Mouse (Mus musculus): ENCODE results near the gene Lpo.
"Not testable (repeated sequence)": the region's sequence is repeated elsewhere in the genome, so short reads cannot be mapped to it uniquely, and the experiment has no call there.

Gene Lpo

DNA sequence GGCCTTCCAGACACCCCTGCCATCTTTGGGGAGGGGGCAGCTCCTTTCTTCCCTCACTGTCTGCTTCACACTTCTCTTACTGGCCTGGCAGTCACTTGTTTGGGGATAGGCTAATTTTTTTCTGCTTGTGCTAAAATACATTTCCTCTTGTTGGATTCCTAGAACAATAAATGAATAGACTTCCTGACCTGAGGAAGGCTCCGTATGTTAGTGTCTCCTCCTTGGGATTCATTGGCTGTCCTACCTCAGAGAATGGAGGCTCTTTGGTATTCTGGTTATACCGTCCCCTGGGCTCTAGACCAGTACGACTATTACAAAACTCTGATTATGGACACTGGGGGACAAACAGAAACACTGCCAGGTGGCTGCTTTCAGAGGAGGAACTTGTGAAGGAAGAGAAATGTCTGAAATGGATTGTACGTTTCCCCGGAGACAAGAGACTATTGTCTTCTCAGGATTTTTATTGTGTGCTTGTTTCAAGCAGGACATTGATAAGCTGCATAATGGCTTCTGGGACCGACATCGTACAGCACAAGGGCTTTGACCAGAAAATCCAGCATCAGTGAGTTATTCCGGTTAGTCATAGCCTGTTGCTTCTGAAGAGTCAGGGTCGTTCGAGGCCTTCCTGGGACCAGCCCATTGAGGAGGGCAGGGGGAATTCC is at the start of gene Lpo:
TSS of gene Lpo (minus strand) at position 51 of the 662 bp plus-strand sequence.
- DNase-seq (ENCODE audit: extremely low read depth, low read depth, low spot score), result no peak

GRCm38 (mm10) chr11:87875436-87875835 is 47.3 kb upstream of the Lpo start, which contains the start of gene Epx:
Gene Epx, minus strand, starts transcription at chr11:87875536.
- DNase-seq (ENCODE audit: extremely low read depth, low read depth, low spot score), result no peak

DNA sequence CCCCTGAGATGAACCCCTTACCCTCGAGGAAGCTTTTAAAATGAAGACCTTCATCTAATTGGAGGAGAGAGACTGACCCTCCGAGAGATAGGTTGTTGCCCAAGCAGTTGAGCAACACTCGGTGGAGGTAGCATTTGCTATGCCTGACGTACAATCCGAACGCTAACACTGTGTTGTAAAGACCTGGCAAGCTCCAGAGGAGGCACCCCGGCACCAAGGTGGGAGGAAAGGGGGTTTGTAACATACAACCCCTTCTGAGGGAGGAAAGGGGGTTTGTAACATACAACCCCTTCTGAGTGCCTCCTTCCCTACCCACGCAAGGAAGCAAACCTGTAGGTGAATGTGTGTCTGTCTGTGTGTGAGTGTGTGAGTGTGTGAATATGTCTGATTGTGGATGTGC is 43.7 kb upstream of the Lpo start:
- DNase-seq (ENCODE audit: extremely low read depth, low read depth, low spot score), result no peak

GRCm38 (mm10) chr11:87870096-87870495 is 42.0 kb upstream of the Lpo start:
- DNase-seq (ENCODE audit: extremely low read depth, low read depth, low spot score), result no peak

GRCm38 (mm10) chr11:87866891-87867290 is 38.8 kb upstream of the Lpo start:
- DNase-seq (ENCODE audit: extremely low read depth, low read depth, low spot score), result not testable (repeated sequence)

- DNase-seq (ENCODE audit: extremely low read depth, low read depth, low spot score), result no peak
Observed at GRCm38 (mm10) chr11:87862805-87863204, 34.7 kb upstream of the Lpo start.

- no peak for DNase-seq (ENCODE audit: extremely low read depth, low read depth, low spot score)
Observed at GRCm38 (mm10) chr11:87860426-87860825, 32.3 kb upstream of the Lpo start.

DNA sequence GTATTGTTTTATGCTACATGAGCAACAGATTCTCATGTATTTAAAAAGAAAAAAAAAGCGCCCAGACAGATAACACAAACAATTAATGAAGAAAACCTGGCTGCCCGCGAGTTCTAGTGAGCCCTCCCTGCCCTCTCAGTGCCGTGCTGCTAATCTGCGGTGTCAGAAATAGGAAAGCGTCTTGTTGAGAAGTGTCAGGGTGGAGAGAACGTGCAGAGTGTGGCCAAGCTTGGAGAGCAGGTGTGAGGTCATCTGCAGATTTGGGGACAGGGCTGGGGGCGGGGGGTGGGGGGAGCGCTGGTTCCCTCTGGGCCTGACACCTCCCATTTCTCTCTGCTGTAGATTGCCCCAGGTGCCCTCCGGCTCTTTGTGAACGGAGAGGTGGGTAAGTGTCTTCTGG is 31.2 kb upstream of the Lpo start:
- DNase-seq (ENCODE audit: extremely low read depth, low read depth, low spot score), result no peak

DNA sequence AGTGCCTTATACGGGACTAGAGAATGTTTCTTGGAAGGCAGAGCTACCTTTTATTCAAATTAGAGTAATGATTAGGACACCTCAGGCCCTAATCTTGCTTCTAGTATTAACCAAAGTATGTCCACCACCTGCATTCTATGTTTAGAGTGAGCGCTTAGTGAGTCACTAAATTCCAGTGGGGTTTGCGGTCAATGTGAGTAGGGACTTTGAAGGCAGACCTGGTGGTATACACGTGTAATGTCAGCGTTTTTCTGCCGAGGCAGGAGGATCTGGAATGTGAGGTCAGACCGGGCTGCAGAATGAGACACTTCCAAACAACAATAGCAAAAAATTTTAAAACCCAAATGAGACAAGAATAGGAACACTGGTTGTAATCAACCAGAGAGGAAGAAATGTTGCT is 26.5 kb upstream of the Lpo start:
- DNase-seq (ENCODE audit: extremely low read depth, low read depth, low spot score), result no peak

DNA sequence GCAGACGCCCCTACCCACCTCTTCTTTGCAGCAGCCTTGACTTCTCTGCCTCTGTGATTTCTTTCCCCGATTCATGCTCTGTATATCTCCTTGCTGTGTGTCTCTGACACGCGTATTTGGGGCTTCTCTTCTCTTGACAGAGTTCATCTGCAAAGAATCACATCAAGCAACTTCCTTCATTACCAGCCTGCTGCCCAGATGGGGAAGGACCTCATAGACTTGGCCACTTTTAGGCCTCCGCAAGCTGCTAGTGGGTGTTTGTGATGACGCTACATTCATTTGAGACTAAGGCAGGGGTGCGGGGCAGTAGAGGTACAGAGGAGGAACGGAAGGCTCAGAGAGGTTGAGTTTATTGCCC is 25.5 kb upstream of the Lpo start:
- no peak for DNase-seq (ENCODE audit: extremely low read depth, low read depth, low spot score)

DNA sequence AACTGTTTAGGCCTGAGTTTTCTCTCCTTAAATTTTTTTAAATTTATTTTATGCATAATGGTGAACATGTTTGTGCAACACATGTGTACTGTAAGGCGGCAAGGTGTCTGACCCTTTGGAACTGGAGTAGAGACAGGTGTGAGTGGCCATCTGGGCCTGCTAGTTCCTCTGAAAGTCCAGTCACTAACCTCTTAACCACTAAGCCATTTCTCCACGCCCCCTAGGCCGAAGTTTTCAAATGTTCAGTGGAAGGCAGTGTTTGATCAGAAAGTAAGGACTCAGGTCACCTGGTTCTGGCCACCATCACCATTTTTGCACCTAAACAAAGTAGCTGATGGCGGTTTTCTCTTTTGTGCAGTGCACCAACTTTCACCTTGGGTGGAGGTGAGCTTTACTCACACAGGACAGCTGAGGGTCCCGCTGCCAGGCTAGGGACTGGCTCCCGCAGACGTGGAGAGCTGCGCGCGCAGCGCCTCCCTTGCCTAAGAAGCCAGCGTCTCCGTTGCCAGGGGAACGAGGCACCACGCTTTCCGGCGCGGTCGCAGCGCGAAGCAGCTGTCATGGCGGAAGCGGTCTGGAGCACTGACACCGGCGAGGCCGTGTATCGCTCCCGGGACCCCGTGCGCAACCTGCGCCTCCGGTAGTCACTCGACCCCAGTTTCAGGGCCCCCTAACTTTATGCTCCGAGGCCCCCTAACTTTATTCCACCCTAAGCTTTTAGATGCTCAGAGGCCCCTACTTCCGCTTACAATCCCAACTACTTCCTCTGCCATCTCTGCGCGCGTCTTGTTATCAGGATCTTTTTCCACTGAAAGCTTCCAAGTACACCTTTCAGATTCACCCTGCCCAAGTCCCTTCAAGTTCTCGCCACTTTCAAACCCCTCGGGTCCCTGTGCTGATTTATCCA is 24.9 kb upstream of the Lpo start, which contains the start of gene Mks1:
TSS of gene Mks1 (plus strand) at position 526 of the 907 bp plus-strand sequence.
- DNase-seq (ENCODE audit: extremely low read depth, low read depth, low spot score), result no peak

DNA sequence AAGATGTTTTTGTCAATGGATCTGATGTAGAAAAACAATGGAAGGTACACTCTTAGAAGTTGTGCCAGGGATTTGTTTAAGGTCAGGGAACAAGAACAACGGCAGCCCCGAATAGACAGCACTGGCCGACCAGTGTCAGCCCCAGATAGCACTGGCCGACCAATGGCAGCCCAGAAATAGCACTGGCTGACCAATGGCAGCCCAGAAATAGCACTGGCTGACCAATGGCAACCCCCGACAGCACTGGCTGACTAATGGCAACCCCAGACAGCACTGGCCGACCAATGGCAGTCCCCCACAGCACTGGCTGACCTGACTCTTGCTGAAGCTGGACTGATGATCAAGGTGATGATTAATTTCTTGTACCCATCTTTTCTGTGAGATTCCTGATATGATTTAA is 19.8 kb upstream of the Lpo start:
- DNase-seq (ENCODE audit: extremely low read depth, low read depth, low spot score), result no peak

DNA sequence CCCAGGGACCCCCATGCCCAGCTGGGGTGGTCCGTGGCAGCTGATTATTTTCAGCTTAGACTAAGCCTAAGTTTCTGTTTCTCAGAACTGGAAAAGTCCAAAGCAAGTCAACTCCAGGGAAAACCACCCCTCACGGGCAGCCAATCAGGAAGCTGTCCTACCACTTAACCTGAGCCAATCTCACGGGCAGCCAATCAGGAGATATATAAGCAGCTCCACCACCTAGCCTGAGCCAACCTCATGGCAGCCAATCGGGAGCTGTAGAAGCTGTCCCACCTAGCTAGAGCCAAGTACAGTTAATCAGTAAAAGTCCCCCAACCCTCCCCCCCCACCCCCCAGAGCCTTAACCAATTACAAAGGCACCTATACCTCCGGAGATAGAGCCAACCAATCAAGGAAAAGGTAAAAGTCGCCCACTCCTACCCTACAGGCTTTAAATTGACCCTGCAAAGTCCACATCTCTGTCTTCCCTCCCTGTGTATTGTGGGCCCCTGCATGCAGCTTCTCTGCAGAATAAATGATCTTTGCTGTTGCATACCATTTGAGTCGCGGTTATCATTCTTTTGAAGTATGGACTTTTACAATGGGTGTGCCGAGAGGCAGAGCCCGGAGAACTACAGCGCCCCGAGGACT is 19.0 kb upstream of the Lpo start:
- no peak for DNase-seq (ENCODE audit: extremely low read depth, low read depth, low spot score)

DNA sequence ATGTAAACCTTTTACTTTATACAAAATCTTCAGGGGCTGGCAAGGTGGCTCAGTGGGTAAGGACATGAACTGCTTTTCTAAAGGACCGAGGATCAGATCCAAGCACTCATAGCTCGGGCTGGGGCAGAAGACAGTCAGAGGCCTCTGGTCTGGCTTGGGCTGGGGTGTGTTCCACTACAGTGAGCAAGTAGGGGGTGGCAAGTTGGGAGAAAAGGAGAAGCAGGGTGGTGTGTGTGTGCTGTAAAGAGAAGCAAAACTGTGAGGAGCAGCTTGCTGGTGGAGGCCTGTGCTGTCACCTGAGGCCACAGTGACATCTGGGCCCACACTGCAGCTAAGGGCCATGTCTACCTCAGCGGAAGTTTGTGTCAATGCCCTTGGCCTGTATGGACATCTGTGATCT is 13.3 kb upstream of the Lpo start:
- DNase-seq (ENCODE audit: extremely low read depth, low read depth, low spot score), result no peak

DNA sequence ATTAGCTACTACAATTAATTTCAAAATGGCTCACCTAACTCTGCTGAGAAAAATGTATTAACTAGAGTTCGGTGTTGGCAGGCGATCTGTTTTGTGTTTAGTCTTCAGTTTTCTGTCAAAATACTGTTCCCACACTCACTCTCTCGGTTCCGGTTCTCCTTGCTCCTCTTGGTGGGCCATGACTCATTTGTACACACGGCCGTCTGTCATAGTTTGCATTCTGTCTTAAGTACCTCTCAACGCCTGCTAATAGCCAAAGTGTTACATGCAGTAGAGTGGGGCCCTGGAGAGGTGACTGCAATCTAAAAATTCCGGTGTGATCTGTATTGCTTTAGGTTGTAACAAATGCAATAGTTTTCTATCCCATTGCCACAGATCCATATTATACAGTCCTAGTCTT is 12.6 kb upstream of the Lpo start:
- DNase-seq (ENCODE audit: extremely low read depth, low read depth, low spot score), result no peak

DNA sequence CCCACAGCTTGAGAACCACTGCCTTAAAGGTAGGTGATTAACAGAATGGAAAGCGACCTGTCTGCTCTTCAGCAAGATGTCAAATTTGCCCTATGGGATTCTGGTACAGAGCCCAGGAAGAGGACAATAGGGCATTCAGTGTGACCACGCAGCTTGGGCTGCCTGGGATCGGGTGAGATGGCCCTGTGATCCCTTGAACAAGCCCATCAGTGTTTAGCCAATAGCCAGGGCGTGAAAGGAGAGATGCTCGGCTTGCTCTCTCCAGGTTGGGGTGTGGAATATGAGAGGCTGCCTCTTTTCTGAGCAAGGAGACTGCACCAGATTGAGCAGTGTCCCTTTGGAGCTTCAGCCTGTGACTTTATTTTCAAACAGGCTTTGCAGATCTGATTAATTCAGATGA is 6.6 kb downstream of the Lpo start:
- DNase-seq (ENCODE audit: extremely low read depth, low read depth, low spot score), result no peak

DNA sequence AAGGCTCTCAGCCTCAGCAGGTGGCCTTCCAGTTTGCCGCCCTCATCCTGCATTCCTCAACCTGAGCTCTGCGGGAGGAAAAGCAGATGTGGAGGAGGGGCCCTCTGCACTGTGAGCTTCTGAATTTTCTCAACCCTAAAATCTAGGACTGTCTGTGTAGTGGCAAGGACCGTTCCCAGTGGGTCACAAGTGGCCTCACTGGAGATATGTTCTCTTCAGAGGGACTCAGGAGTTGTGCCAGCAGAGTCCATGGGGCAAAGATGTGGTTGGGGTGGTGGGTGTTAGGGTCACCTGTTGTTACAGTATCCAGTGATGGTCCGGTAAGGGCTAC is 10.7 kb downstream of the Lpo start:
- DNase-seq (ENCODE audit: extremely low read depth, low read depth, low spot score), result no peak

DNA sequence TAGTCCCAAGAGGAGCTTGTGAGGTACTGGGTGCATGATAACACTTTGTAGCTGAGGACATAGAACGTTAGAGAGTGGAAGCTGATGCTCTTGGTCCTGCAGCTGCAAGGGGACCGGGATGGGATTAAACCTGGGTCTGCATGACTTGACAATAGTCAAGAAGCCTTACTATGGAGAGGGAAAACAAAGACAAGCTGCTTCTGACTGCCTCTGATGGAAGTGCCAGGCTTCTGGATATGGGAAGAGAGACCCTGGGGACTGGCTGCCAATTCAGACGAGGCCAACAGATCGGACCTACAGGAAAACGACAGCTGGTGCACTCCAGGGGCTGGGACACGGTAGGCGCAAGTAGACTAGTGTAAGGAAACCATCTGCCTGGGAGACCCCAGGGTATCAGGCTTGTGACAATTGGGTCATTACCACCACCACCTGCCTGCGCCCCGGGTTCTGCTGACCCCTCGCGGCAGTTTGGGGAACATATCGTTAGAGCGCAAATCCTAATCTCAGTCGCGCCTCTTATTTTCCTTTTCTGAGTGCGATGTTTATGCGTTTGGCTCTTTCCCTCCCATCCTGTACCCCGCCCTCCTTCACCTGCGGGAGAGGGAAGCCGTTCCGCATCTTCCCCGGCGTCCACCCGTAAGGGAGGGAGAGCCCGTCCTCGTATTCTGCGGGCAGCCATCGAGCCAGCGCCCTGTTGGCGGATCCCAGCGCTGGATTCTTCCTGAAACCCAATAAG is 11.2 kb downstream of the Lpo start:
- DNase-seq (ENCODE audit: extremely low read depth, low read depth, low spot score), result no peak

GRCm38 (mm10) chr11:87814831-87815230 is 13.3 kb downstream of the Lpo start:
- DNase-seq (ENCODE audit: extremely low read depth, low read depth, low spot score), result no peak

- DNase-seq (ENCODE audit: extremely low read depth, low read depth, low spot score), result no peak
Observed at GRCm38 (mm10) chr11:87811396-87811795, 16.7 kb downstream of the Lpo start.

GRCm38 (mm10) chr11:87808236-87808635 is 19.9 kb downstream of the Lpo start:
- no peak for DNase-seq (ENCODE audit: extremely low read depth, low read depth, low spot score)

Measured in fat pad, adult 2 months (tissue).